Mouse (Mus musculus): Measurements from ENCODE around the gene Gpr82.

GRCm38 (mm10) chrX:13622654-13623053 lies 38.5 kb upstream of the Gpr82 start:
- no peak for TF ChIP-seq CTCF (IDR thresholded peaks at IDR 0.05; ENCODE audit: low read depth)
- no peak for TF ChIP-seq EP300 (optimal IDR thresholded peaks at IDR 0.05)
